Mouse (Mus musculus): ENCODE results near the gene Ppp1r2. TPM values are rescaled to one million over a fixed set of nuclear protein-coding genes. Genes with fewer than 3 reads are reported as not detected.
A peak's percentile ranks its signal among the peaks of the same experiment; 100 is the strongest.

The Ppp1r2 gene
- polyA plus RNA-seq, 1 experiment, result 64.2 TPM

- 0 out of 2 replicates have a peak, but pooled peaks have one; percentile 22 for TF ChIP-seq POLR2A (IDR thresholded peaks at IDR 0.05; ENCODE audit: extremely low read depth, insufficient read depth, low read length)
- no peak for TF ChIP-seq CTCF (IDR thresholded peaks at IDR 0.05; ENCODE audit: extremely low read depth, insufficient read depth, low read length)
- Histone ChIP-seq H3K4me1 (ENCODE audit: control insufficient read depth, insufficient read depth, low read length) (peaks cover 8% of the 10 kb centered on the region), H3K4me3 (ENCODE audit: insufficient read depth, low read length) (0 out of 2 replicates have a peak overlapping the region, but pooled peaks have one; percentile 0), H3K27ac (ENCODE audit: insufficient read depth, low read length) (peak overlapping the region; percentile 45)
These were observed 34.5 kb downstream of the Ppp1r2 start for GRCm38 (mm10) chr16:31240569-31240968.

DNA sequence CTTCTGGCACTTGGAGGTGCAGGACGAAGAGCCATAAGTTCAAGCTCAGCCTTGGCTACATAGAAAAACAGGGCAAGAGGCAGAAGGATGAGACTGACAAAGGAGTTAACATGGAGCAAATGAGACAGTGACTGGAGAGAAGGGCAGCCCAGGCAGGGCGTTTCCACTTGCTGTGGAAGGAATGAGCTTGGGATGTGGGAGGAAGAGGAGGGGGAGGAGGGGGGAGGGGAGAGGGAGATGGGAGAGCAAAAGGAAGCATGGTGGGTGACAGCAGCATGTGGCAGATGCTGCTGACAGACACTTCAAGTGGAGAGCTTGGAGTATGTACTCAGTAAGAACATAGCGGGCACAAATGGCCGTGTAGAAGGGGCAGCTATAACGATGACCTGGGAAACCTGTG lies 36.8 kb downstream of the Ppp1r2 start:
- Histone ChIP-seq H3K27ac (ENCODE audit: insufficient read depth, low read length) (no peak overlapping the region), H3K4me1 (ENCODE audit: control insufficient read depth, insufficient read depth, low read length) (peaks cover 17% of the 10 kb centered on the region), H3K4me3 (ENCODE audit: insufficient read depth, low read length) (no peak overlapping the region)
- TF ChIP-seq CTCF (IDR thresholded peaks at IDR 0.05; ENCODE audit: extremely low read depth, insufficient read depth, low read length), result no peak
- no peak for TF ChIP-seq POLR2A (IDR thresholded peaks at IDR 0.05; ENCODE audit: extremely low read depth, insufficient read depth, low read length)

GRCm38 (mm10) chr16:31235457-31236310 lies 39.4 kb downstream of the Ppp1r2 start:
- Histone ChIP-seq H3K4me1 (ENCODE audit: control insufficient read depth, insufficient read depth, low read length) (peaks cover 22% of the 10 kb centered on the region), H3K27ac (ENCODE audit: insufficient read depth, low read length) (no peak overlapping the region), H3K4me3 (ENCODE audit: insufficient read depth, low read length) (no peak overlapping the region)
- no peak for TF ChIP-seq POLR2A (IDR thresholded peaks at IDR 0.05; ENCODE audit: extremely low read depth, insufficient read depth, low read length)
- TF ChIP-seq CTCF (IDR thresholded peaks at IDR 0.05; ENCODE audit: extremely low read depth, insufficient read depth, low read length), result no peak

DNA sequence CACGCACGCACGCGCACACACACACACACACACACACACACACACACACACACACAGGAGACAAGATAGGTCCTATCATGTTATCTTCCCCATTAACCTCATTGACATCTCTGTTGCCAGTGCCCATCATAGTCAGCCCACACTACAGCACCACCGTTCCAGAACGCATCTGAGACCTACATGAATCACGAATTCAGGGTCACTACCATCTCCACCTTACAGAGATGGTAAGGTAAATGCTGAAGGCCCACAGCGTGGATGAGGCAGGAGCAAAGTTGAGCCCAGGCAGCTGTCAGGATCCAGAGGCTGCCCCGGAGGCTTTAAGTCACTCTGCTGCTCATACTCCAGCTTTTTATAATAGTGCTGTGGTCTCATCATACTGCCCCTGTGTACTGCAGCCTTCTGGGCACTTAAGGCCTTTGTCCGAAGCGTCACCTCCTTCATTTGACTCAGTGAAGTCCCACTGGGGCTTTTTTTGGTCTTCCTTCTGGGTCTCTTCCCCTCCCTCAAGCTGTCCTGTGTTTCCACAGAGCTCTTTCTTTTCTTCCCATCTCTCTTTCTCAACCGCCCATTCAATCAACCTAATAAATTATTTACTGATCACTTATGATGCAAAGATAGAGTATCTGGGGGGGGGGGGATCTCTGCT lies 40.1 kb downstream of the Ppp1r2 start:
- Histone ChIP-seq H3K4me1 (ENCODE audit: control insufficient read depth, insufficient read depth, low read length) (peaks cover 20% of the 10 kb centered on the region), H3K27ac (ENCODE audit: insufficient read depth, low read length) (no peak overlapping the region), H3K4me3 (ENCODE audit: insufficient read depth, low read length) (no peak overlapping the region)
- TF ChIP-seq CTCF (IDR thresholded peaks at IDR 0.05; ENCODE audit: extremely low read depth, insufficient read depth, low read length), result no peak
- TF ChIP-seq POLR2A (IDR thresholded peaks at IDR 0.05; ENCODE audit: extremely low read depth, insufficient read depth, low read length), result no peak

DNA sequence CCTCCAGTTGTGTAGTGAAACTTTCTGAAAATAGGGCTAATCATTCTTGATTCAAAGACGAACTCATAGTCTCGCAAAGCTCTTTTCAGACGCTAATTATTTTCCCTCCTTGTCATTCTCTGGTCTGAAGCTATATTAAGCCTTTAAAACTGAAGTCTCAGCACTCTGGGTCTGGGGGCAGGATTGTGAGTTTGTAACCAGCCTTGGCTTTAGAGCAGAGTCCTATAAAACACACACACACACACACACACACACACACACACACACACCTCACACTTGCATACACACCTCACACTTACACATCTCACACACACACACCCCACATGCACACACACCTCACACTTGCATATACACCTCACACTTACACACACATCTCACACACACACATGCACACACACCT lies 40.7 kb downstream of the Ppp1r2 start:
- H3K27ac ChIP-seq (ENCODE audit: insufficient read depth, low read length), result no peak overlapping the region
- H3K4me1 ChIP-seq (ENCODE audit: control insufficient read depth, insufficient read depth, low read length), result peaks cover 20% of the 10 kb centered on the region
- no peak for TF ChIP-seq CTCF (IDR thresholded peaks at IDR 0.05; ENCODE audit: extremely low read depth, insufficient read depth, low read length)
- no peak for TF ChIP-seq POLR2A (IDR thresholded peaks at IDR 0.05; ENCODE audit: extremely low read depth, insufficient read depth, low read length)
- no peak overlapping the region for H3K4me3 ChIP-seq (ENCODE audit: insufficient read depth, low read length)

DNA sequence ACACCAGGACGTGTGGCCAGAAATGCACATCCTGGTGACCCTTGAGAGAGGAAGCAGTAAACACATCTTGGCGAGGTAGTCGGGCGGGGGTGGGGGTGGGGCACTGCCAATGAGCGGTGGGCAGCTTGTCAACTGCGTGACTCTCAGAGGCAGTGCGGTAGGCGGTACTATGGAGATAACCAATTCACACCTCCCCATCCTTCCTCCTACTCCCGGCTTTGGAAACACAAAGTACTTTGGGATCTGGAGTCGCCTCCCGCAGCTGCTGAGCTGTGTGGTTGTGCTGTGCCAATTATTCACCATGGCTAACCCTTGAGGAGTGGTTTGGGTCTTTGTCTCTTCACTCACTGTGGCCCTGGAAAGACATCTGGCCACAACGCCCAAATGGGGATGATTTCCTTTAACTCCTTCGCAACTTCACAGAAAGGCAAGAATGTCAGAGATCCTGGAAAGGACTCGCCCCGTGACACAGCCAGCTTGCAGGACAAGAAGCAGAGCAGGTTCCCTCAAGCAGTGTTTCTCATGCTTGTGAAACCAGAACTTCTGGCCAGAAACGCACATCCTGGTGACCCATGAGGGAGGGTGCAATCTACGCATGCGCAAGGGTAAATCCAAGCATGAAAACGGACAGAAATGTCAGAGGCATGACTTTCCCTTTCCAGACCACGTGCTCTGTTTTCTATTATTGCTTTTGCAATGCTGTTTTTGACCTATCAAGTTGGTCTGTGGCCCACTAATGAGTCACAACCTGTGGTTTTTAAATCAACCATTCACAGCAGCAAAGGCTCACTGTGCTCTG lies 41.3 kb downstream of the Ppp1r2 start:
- H3K4me3 ChIP-seq (ENCODE audit: insufficient read depth, low read length), result no peak overlapping the region; the same call in 1 of the 2 replicates
- peaks cover 20% of the 10 kb centered on the region for H3K4me1 ChIP-seq (ENCODE audit: control insufficient read depth, insufficient read depth, low read length)
- TF ChIP-seq POLR2A (IDR thresholded peaks at IDR 0.05; ENCODE audit: extremely low read depth, insufficient read depth, low read length) (no peak), CTCF (IDR thresholded peaks at IDR 0.05; ENCODE audit: extremely low read depth, insufficient read depth, low read length) (no peak)
- H3K27ac ChIP-seq (ENCODE audit: insufficient read depth, low read length), result peak overlapping the region; percentile 25

GRCm38 (mm10) chr16:31233167-31233498 lies 41.9 kb downstream of the Ppp1r2 start:
- Histone ChIP-seq H3K4me3 (ENCODE audit: insufficient read depth, low read length) (no peak overlapping the region), H3K27ac (ENCODE audit: insufficient read depth, low read length) (peak overlapping the region; percentile 42; the same call in 1 of the 2 replicates), H3K4me1 (ENCODE audit: control insufficient read depth, insufficient read depth, low read length) (peaks cover 19% of the 10 kb centered on the region)
- no peak for TF ChIP-seq POLR2A (IDR thresholded peaks at IDR 0.05; ENCODE audit: extremely low read depth, insufficient read depth, low read length)
- no peak for TF ChIP-seq CTCF (IDR thresholded peaks at IDR 0.05; ENCODE audit: extremely low read depth, insufficient read depth, low read length)

- H3K27ac ChIP-seq (ENCODE audit: insufficient read depth, low read length), result no peak overlapping the region
- no peak overlapping the region for H3K4me3 ChIP-seq (ENCODE audit: insufficient read depth, low read length)
- H3K4me1 ChIP-seq (ENCODE audit: control insufficient read depth, insufficient read depth, low read length), result peaks cover 18% of the 10 kb centered on the region
- TF ChIP-seq CTCF (IDR thresholded peaks at IDR 0.05; ENCODE audit: extremely low read depth, insufficient read depth, low read length), result no peak
- no peak for TF ChIP-seq POLR2A (IDR thresholded peaks at IDR 0.05; ENCODE audit: extremely low read depth, insufficient read depth, low read length)
These were observed 42.4 kb downstream of the Ppp1r2 start for GRCm38 (mm10) chr16:31232491-31233166.

DNA sequence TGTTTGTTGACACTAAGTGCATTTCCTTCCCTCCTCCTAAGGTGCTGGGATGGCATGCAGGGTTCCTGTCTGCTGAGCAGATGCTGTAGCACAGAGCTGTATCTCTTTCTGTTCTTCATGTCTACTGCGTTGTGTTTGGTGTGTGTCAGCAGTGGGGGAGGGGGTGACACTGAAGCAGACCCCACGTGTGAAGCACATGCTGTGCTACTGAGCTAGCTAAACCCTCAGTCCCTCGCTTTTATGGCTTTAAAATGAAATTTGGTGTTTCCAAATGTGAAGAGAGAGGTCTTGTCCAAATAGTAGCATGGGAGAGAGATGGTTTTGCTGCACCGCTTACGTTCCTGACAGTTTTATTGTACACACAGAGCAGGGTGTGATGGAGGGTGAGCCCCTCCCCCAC lies 43.5 kb downstream of the Ppp1r2 start:
- Histone ChIP-seq H3K4me1 (ENCODE audit: control insufficient read depth, insufficient read depth, low read length) (peaks cover 18% of the 10 kb centered on the region), H3K4me3 (ENCODE audit: insufficient read depth, low read length) (no peak overlapping the region), H3K27ac (ENCODE audit: insufficient read depth, low read length) (no peak overlapping the region)
- no peak for TF ChIP-seq CTCF (IDR thresholded peaks at IDR 0.05; ENCODE audit: extremely low read depth, insufficient read depth, low read length)
- no peak for TF ChIP-seq POLR2A (IDR thresholded peaks at IDR 0.05; ENCODE audit: extremely low read depth, insufficient read depth, low read length)

Data from cortical plate, adult 2 months (tissue).